ENCODE assay signal across 10 mouse cellular contexts in genomic region chr9:62353784-62354183, GRCm38 (mm10). TPM values are rescaled to one million over a fixed set of nuclear protein-coding genes. Genes with fewer than 3 reads are reported as not detected.
DNase-seq lines count a peak whose midpoint lies in the region; ATAC-seq lines count a peak whose summit lies in the region.
"Had no signal": no experiment of that assay in that cellular context is flagged by ENCODE, and none has a peak within 500 bp of the region (broad histone marks: within the 10 kb centered on the region; RNA-seq: fewer than 3 reads in every experiment).

No protein-coding gene starts in this region.

- no peak overlapping the region for H3K9ac ChIP-seq in liver, embryonic 15.5 days

- peaks cover 93% of the 10 kb centered on the region for H3K4me1 ChIP-seq in liver, embryonic 15.5 days (replicated peaks)

- peaks cover 20% of the 10 kb centered on the region; the same call in 1 of the 2 replicates for H3K36me3 ChIP-seq in liver, embryonic 15.5 days (replicated peaks)

- peak overlapping the region; percentile 35 for H3K4me2 ChIP-seq in liver, embryonic 15.5 days

- whole genome bisulfite sequencing in liver, embryonic 15.5 days (ENCODE audit: insufficient replicate concordance), result 18% methylated on average over 7 of the region's 7 CpGs

- H3K9me3 ChIP-seq in liver, embryonic 15.5 days (replicated peaks), result no peaks in the 10 kb centered on the region

- peak overlapping the region; percentile 33; the same call in 1 of the 2 replicates for H3K27ac ChIP-seq in liver, embryonic 15.5 days (replicated peaks)

- DNase-seq in 3T3-L1 (ENCODE audit: low read depth, low spot score), result peak; percentile 97
- DNase-seq in CD4-positive, CD25-positive, alpha-beta regulatory T cell, adult 2 months (ENCODE audit: low read depth, low spot score), result peak; percentile 83
- peak; percentile 86 for DNase-seq in c-Kit-positive CD71-positive TER-119-negative erythroid progenitor cells, embryonic 14.5 days (ENCODE audit: low read depth)
- no peak for DNase-seq in cerebellum, postnatal 10 days
- DNase-seq in right cerebral cortex, postnatal 14 days, result no peak
- DNase-seq in cerebellum, adult 9-10 months, result no peak
- DNase-seq: kidney, postnatal 36 days; right cerebral cortex, adult 18-20 months; thymus, postnatal 14 days had no signal

- peak; percentile 74 for ATAC-seq in liver, embryonic 15.5 days (ENCODE audit: insufficient read depth)

- no peaks in the 10 kb centered on the region for H3K27me3 ChIP-seq in liver, embryonic 15.5 days

- no peak overlapping the region for H3K4me3 ChIP-seq in liver, embryonic 15.5 days (replicated peaks)

RNA-seq across cellular contexts. Expression of gene Anp32a, which starts 12.7 kb away (rescaled TPM):
- polyA plus RNA-seq in liver, embryonic 15.5 days (2015; fragmentation: Nextera tagmentation; extraction: Ambion mirVana), result 48.5 and 63.7 TPM in 2 replicates

Comparison
In these comparisons a context has a peak if more than half of its experiments do, and no peak if none do; other contexts are left out.
1. DNase-seq: peak in 3T3-L1 (single experiment), CD4-positive, CD25-positive, alpha-beta regulatory T cell, adult 2 months (single experiment) and c-Kit-positive CD71-positive TER-119-negative erythroid progenitor cells, embryonic 14.5 days (single experiment); none in cerebellum, postnatal 10 days (0 of 2), right cerebral cortex, postnatal 14 days (single experiment) and cerebellum, adult 9-10 months (single experiment).